Mouse (Mus musculus) embryonic fibroblast, embryonic 13.5 days (primary cell): ENCODE results near the gene Dnmbp.

ENCODE experiments used
- CTCF ChIP-seq: IDR thresholded peaks from 2 replicates; pipeline ENCODE4 v1.5.1; 2011; ENCODE audit warnings: mild to moderate bottlenecking, control low read depth, low read length, moderate library complexity, borderline replicate concordance; ENCODE audit not compliant: insufficient read depth
- POLR2A ChIP-seq: IDR thresholded peaks from 2 replicates; pipeline ENCODE4 v1.6.1; 2011; ENCODE audit warnings: low read depth, mild to moderate bottlenecking, control low read depth, low read length, moderate library complexity

DNA sequence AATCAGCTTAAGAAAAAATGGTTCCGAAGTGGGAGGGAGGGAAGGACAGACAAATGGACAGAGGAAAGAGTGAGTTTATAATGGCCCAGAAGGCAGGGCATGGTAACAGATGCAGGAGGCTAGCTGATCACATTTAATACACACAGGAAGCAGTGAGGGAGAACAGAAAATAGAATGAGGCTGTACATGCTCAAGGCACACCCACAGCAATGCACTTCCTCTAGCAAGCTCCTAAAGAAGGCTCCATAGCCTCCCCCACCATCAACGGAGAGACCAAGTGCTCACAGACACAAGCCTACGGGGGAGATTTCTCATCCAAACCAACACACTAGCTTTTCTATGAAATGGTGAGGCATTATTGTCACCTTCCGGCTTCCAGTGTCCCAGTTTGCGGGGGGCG lies 34.2 kb upstream of the Dnmbp start:
- TF ChIP-seq POLR2A (no peak), CTCF (no peak)
